Mouse (Mus musculus) CH12.LX (cell line): ENCODE results near the gene Pllp. TPM values are rescaled to one million over a fixed set of nuclear protein-coding genes. Genes with fewer than 3 reads are reported as not detected.

Experiments used
- DNase-seq: peaks from one replicate; pipeline ENCODE4 v3.0.0-alpha.2; 2013; ENCODE audit errors: extremely low read depth
- H3K27ac ChIP-seq: 2 replicates; pipeline ENCODE4 v1.5.1; 2012; ENCODE audit warnings: low read depth, mild to moderate bottlenecking, control low read depth, moderate library complexity; ENCODE audit not compliant: insufficient read depth
- H3K27me3 ChIP-seq: replicated peaks from 2 replicates; pipeline ENCODE3; 2012; ENCODE audit warnings: inconsistent platforms
- H3K36me3 ChIP-seq, 2 experiments: replicated peaks in 1 of 2; 2 replicates each; pipeline versions ENCODE3 to v1.6.1; 2012; ENCODE audit warnings: inconsistent platforms in 1 of 2, low read length in 1 of 2, mild to moderate bottlenecking in 1 of 2, mixed read lengths in 1 of 2, moderate library complexity in 1 of 2; ENCODE audit not compliant: control insufficient read depth in 1 of 2, insufficient read depth in 1 of 2
- H3K4me1 ChIP-seq, 2 experiments: 2 replicates each; pipeline ENCODE4 v1.6.1; 2012; ENCODE audit warnings: inconsistent platforms in 1 of 2, moderate library complexity in 1 of 2; ENCODE audit not compliant: insufficient read depth in 2 of 2, control insufficient read depth in 1 of 2
- H3K4me2 ChIP-seq: 2 replicates; pipeline ENCODE4 v1.6.1; 2012; ENCODE audit warnings: low read depth, mild to moderate bottlenecking, control low read depth; ENCODE audit not compliant: poor library complexity, insufficient read depth, severe bottlenecking
- H3K4me3 ChIP-seq, 3 experiments: fragments of 150-350 bp in 1 of 3; sonication (generic) in 1 of 3; replicated peaks in 1 of 3; 2 replicates each; pipeline versions ENCODE3 to v1.5.1; 2011 to 2012; ENCODE audit warnings: low read depth in 2 of 3, low read length in 2 of 3, mild to moderate bottlenecking in 2 of 3, moderate library complexity in 2 of 3, control low read depth in 1 of 3, improper control_type of control experiment in 1 of 3, inconsistent platforms in 1 of 3, mixed read lengths in 1 of 3; ENCODE audit not compliant: poor library complexity in 1 of 3
- H3K79me2 ChIP-seq: replicated peaks from 2 replicates; pipeline ENCODE4 v1.6.1; 2012; ENCODE audit warnings: mild to moderate bottlenecking, moderate library complexity; ENCODE audit not compliant: control insufficient read depth, poor library complexity, insufficient read depth, severe bottlenecking; ENCODE audit errors: extremely low read depth
- H3K9ac ChIP-seq: 2 replicates; pipeline ENCODE4 v1.6.1; 2012; ENCODE audit warnings: low read depth, mild to moderate bottlenecking, control low read depth, moderate library complexity; ENCODE audit not compliant: insufficient read depth
- H3K9me3 ChIP-seq: replicated peaks from 2 replicates; pipeline ENCODE3; 2012; ENCODE audit warnings: low read length, inconsistent platforms, mixed read lengths
- CHD1 ChIP-seq: IDR thresholded peaks from 2 replicates; pipeline ENCODE4 v1.6.1; 2012; ENCODE audit warnings: low read depth, low read length, improper control_type of control experiment, inconsistent platforms
- ELF1 ChIP-seq: IDR thresholded peaks from 2 replicates; pipeline ENCODE4 v1.6.1; 2014; ENCODE audit warnings: low read depth, mild to moderate bottlenecking, inconsistent platforms, low read length, improper control_type of control experiment
- ETS1 ChIP-seq: conservative IDR thresholded peaks from 2 replicates; pipeline ENCODE4 v1.6.1; 2012; ENCODE audit warnings: low read depth, mild to moderate bottlenecking, inconsistent platforms, low read length, improper control_type of control experiment, moderate library complexity
- GABPA ChIP-seq: IDR thresholded peaks from 2 replicates; pipeline ENCODE4 v1.6.1; 2012; ENCODE audit warnings: low read depth, low read length, improper control_type of control experiment, inconsistent platforms; ENCODE audit not compliant: insufficient replicate concordance
- IRF4 ChIP-seq: IDR thresholded peaks from 2 replicates; pipeline ENCODE4 v1.6.1; 2014; ENCODE audit warnings: low read depth, mild to moderate bottlenecking, inconsistent platforms, low read length, improper control_type of control experiment
- MAFK ChIP-seq: IDR thresholded peaks from 2 replicates; pipeline ENCODE4 v1.6.1; 2011; ENCODE audit warnings: low read length, improper control_type of control experiment; ENCODE audit not compliant: insufficient replicate concordance
- MEF2A ChIP-seq: IDR thresholded peaks from 2 replicates; pipeline ENCODE4 v1.6.1; 2014; ENCODE audit warnings: low read depth, mild to moderate bottlenecking, inconsistent platforms, low read length, improper control_type of control experiment, borderline replicate concordance
- MXI1 ChIP-seq: IDR thresholded peaks from 2 replicates; pipeline ENCODE4 v1.6.1; 2011; ENCODE audit warnings: mild to moderate bottlenecking, low read depth, low read length, improper control_type of control experiment
- PAX5 ChIP-seq: IDR thresholded peaks from 2 replicates; pipeline ENCODE4 v1.6.1; 2012; ENCODE audit warnings: low read length, inconsistent platforms, mixed read lengths
- POLR2AphosphoS2 ChIP-seq: IDR thresholded peaks from 2 replicates; pipeline ENCODE4 v1.6.1; 2011; ENCODE audit warnings: low read depth, low read length, improper control_type of control experiment
- RCOR1 ChIP-seq: conservative IDR thresholded peaks from 2 replicates; pipeline ENCODE4 v1.6.1; 2012; ENCODE audit warnings: low read depth, mild to moderate bottlenecking, inconsistent platforms, low read length, improper control_type of control experiment
- SMC3 ChIP-seq: IDR thresholded peaks from 2 replicates; pipeline ENCODE4 v1.6.1; 2011; ENCODE audit warnings: low read depth, low read length, improper control_type of control experiment
- TBP ChIP-seq: conservative IDR thresholded peaks from 2 replicates; pipeline ENCODE4 v1.6.1; 2011; ENCODE audit warnings: low read depth, low read length, improper control_type of control experiment
- TCF12 ChIP-seq: IDR thresholded peaks from 2 replicates; pipeline ENCODE4 v1.6.1; 2014; ENCODE audit warnings: low read depth, mild to moderate bottlenecking, inconsistent platforms, low read length, improper control_type of control experiment
- UBTF ChIP-seq: IDR thresholded peaks from 2 replicates; pipeline ENCODE4 v1.6.1; 2012; ENCODE audit warnings: low read depth, mild to moderate bottlenecking, inconsistent platforms, low read length, improper control_type of control experiment, moderate library complexity
- ZKSCAN1 ChIP-seq: IDR thresholded peaks from 2 replicates; pipeline ENCODE4 v1.6.1; 2012; ENCODE audit warnings: low read depth, inconsistent platforms, low read length, improper control_type of control experiment, borderline replicate concordance
- dilution Hi-C: fragments of 300-500 bp; cut with MboI; formaldehyde crosslinking; loops from 2 replicates; pipeline ENCODE4 v1.14.3; 2020; ENCODE audit warnings: low sequenced_read_pairs; ENCODE audit not compliant: extremely low pct_unique_long_range_greater_than_20kb, extremely low pct_ligation_motif_present
- in situ Hi-C: fragments of 300-500 bp; cut with MboI; formaldehyde crosslinking; loops from 3 replicates; pipeline ENCODE4 v1.14.3; 2019; ENCODE audit warnings: low sequenced_read_pairs, low pct_ligation_motif_present, low pct_unique_long_range_greater_than_20kb, mixed read lengths
- polyA plus RNA-seq: library from polyadenylated mRNA; unstranded; fragments of >175 nt; gene quantifications from 2 replicates; pipeline ENCODE4 v1.2.1, GENCODE M21; 2012; ENCODE audit warnings: low read depth; ENCODE audit not compliant: insufficient read length
- total RNA-seq, 2 experiments: library from RNA; depleted of rRNA; stranded (reverse); fragments of 300-350 nt in 1 of 2; fragments of >200 nt in 1 of 2; gene quantifications; 2 replicates each; pipeline ENCODE4 v1.2.3; 2012 to 2014

The Pllp gene
- total and polyA plus RNA-seq, 3 experiments, result 5.3 to 29.5 (median 6.1) TPM

DNA sequence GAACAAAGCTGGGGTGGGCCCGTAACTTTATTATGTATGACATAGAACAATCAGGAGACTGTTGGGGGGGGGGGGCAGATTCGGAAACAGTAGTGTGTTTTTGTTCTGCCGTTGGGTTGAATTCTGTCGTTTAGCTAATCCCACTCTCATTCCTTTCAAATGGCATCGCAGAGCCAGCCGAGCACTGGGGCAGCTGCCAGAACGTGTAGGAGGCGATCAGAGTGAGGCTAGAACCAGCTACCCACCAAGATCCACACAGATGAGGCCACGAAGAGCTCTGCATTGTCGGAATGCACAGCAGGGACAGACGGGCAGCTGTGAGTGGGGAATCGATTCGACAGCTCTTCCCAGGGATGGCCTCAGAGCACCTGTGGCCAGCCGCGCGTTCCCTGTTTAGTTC, 3.3 kb upstream of the Pllp start:
- Histone ChIP-seq H3K27ac (no peak overlapping the region), H3K4me3 (no peak overlapping the region), H3K9me3 (no peaks in the 10 kb centered on the region), H3K9ac (no peak overlapping the region), H3K4me2 (no peak overlapping the region), H3K79me2 (no peaks in the 10 kb centered on the region; the same call in 1 of the 2 replicates), H3K27me3 (peaks cover 25% of the 10 kb centered on the region), H3K4me1 (peaks cover 0 to 21% of the 10 kb centered on the region in 2 experiments; a peak in 2 of 4 replicates), H3K36me3 (no peaks in the 10 kb centered on the region)
- TF ChIP-seq IRF4 (no peak), UBTF (no peak), ZKSCAN1 (no peak), SMC3 (no peak), MEF2A (no peak), MXI1 (no peak)
- no peak for DNase-seq
- in situ Hi-C loops, result loop anchor here (10.0 kb wide), 3 partner anchors 105 to 365 kb away; no protein-coding TSS in a partner anchor
- dilution Hi-C loops, result no loop called here

DNA sequence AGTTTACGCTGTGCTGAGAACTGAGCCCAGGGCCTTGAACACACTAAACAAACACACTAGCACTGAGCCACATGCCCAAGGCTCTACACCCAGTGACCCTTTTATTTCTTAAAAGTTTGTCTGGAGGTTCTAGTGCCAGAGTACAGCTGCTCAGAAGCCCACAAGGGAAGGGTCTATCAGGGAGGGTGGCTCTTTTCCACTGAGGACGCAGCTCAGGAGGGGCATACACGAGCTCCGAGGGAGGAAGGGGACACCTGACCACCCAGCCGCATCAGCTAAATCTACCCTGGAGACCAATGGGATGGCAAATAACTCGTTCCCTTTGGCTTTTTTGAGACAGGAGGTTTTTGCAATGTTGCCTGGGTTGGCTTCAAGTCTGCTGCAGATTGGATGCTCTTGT, 1.9 kb upstream of the Pllp start:
- Histone ChIP-seq H3K4me2 (no peak overlapping the region), H3K4me3 (no peak overlapping the region), H3K27ac (no peak overlapping the region), H3K9me3 (no peaks in the 10 kb centered on the region), H3K27me3 (peaks cover 27% of the 10 kb centered on the region), H3K4me1 (peaks cover 3 to 23% of the 10 kb centered on the region in 2 experiments; a peak in 3 of 4 replicates), H3K79me2 (no peaks in the 10 kb centered on the region; the same call in 1 of the 2 replicates), H3K9ac (no peak overlapping the region), H3K36me3 (no peaks in the 10 kb centered on the region)
- DNase-seq, result no peak
- TF ChIP-seq GABPA (no peak), ELF1 (no peak), TBP (no peak), RCOR1 (no peak), PAX5 (no peak), CHD1 (no peak), MAFK (no peak), ETS1 (no peak), POLR2AphosphoS2 (no peak), MEF2A (no peak), TCF12 (no peak)
- dilution Hi-C loops, result no loop called here
- in situ Hi-C loops, result loop anchor here (10.0 kb wide), 3 partner anchors 103 to 363 kb away; no protein-coding TSS in a partner anchor
